Mouse (Mus musculus): ENCODE measurements around the gene Nrxn3. TPM values are rescaled to one million over a fixed set of nuclear protein-coding genes. Genes with fewer than 3 reads are reported as not detected.

Nrxn3 gene
- polyA plus RNA-seq, 1 experiment, result not detected

- no peak for TF ChIP-seq POLR2A (IDR thresholded peaks at IDR 0.05; ENCODE audit: borderline replicate concordance, low read depth, low read length)
- no peak for TF ChIP-seq CTCF (IDR thresholded peaks at IDR 0.05; ENCODE audit: low read depth, low read length)
- H3K4me1 ChIP-seq (ENCODE audit: control insufficient read depth, insufficient read depth, low read length), result no peaks in the 10 kb centered on the region
- H3K27ac ChIP-seq (ENCODE audit: insufficient read depth, low read depth, low read length), result no peak overlapping the region
- no peak overlapping the region for H3K4me3 ChIP-seq (ENCODE audit: insufficient read depth, low read length)
Observed at GRCm38 (mm10) chr12:89129139-89129907, 406.6 kb downstream of the Nrxn3 start.

- Histone ChIP-seq H3K4me1 (ENCODE audit: control insufficient read depth, insufficient read depth, low read length) (no peaks in the 10 kb centered on the region), H3K4me3 (ENCODE audit: insufficient read depth, low read length) (no peak overlapping the region), H3K27ac (ENCODE audit: insufficient read depth, low read depth, low read length) (no peak overlapping the region)
- TF ChIP-seq POLR2A (IDR thresholded peaks at IDR 0.05; ENCODE audit: borderline replicate concordance, low read depth, low read length), result no peak
- TF ChIP-seq CTCF (IDR thresholded peaks at IDR 0.05; ENCODE audit: low read depth, low read length), result no peak
Observed at GRCm38 (mm10) chr12:89134333-89134732, 411.7 kb downstream of the Nrxn3 start.

- no peak for TF ChIP-seq POLR2A (IDR thresholded peaks at IDR 0.05; ENCODE audit: borderline replicate concordance, low read depth, low read length)
- H3K27ac ChIP-seq (ENCODE audit: insufficient read depth, low read depth, low read length), result no peak overlapping the region
- H3K4me1 ChIP-seq (ENCODE audit: control insufficient read depth, insufficient read depth, low read length), result no peaks in the 10 kb centered on the region
- no peak overlapping the region for H3K4me3 ChIP-seq (ENCODE audit: insufficient read depth, low read length)
Observed at GRCm38 (mm10) chr12:89134774-89135307, 412.2 kb downstream of the Nrxn3 start.

- Histone ChIP-seq H3K4me3 (ENCODE audit: insufficient read depth, low read length) (no peak overlapping the region), H3K27ac (ENCODE audit: insufficient read depth, low read depth, low read length) (no peak overlapping the region), H3K4me1 (ENCODE audit: control insufficient read depth, insufficient read depth, low read length) (no peaks in the 10 kb centered on the region)
- TF ChIP-seq CTCF (IDR thresholded peaks at IDR 0.05; ENCODE audit: low read depth, low read length) (no peak), POLR2A (IDR thresholded peaks at IDR 0.05; ENCODE audit: borderline replicate concordance, low read depth, low read length) (no peak)
Observed at GRCm38 (mm10) chr12:89148974-89149411, 426.3 kb downstream of the Nrxn3 start.

GRCm38 (mm10) chr12:89149455-89149854 lies 426.8 kb downstream of the Nrxn3 start:
- Histone ChIP-seq H3K4me3 (ENCODE audit: insufficient read depth, low read length) (no peak overlapping the region), H3K4me1 (ENCODE audit: control insufficient read depth, insufficient read depth, low read length) (no peaks in the 10 kb centered on the region), H3K27ac (ENCODE audit: insufficient read depth, low read depth, low read length) (no peak overlapping the region)
- TF ChIP-seq CTCF (IDR thresholded peaks at IDR 0.05; ENCODE audit: low read depth, low read length), result no peak
- TF ChIP-seq POLR2A (IDR thresholded peaks at IDR 0.05; ENCODE audit: borderline replicate concordance, low read depth, low read length), result no peak

- Histone ChIP-seq H3K4me3 (ENCODE audit: insufficient read depth, low read length) (no peak overlapping the region), H3K4me1 (ENCODE audit: control insufficient read depth, insufficient read depth, low read length) (no peaks in the 10 kb centered on the region), H3K27ac (ENCODE audit: insufficient read depth, low read depth, low read length) (no peak overlapping the region)
- TF ChIP-seq CTCF (IDR thresholded peaks at IDR 0.05; ENCODE audit: low read depth, low read length) (no peak), POLR2A (IDR thresholded peaks at IDR 0.05; ENCODE audit: borderline replicate concordance, low read depth, low read length) (no peak)
Observed at GRCm38 (mm10) chr12:89156086-89156757, 433.5 kb downstream of the Nrxn3 start.

GRCm38 (mm10) chr12:89159353-89159752 lies 436.7 kb downstream of the Nrxn3 start:
- no peaks in the 10 kb centered on the region for H3K4me1 ChIP-seq (ENCODE audit: control insufficient read depth, insufficient read depth, low read length)
- H3K4me3 ChIP-seq (ENCODE audit: insufficient read depth, low read length), result no peak overlapping the region
- TF ChIP-seq CTCF (IDR thresholded peaks at IDR 0.05; ENCODE audit: low read depth, low read length) (no peak), POLR2A (IDR thresholded peaks at IDR 0.05; ENCODE audit: borderline replicate concordance, low read depth, low read length) (no peak)
- no peak overlapping the region for H3K27ac ChIP-seq (ENCODE audit: insufficient read depth, low read depth, low read length)

GRCm38 (mm10) chr12:89174306-89175159 lies 451.9 kb downstream of the Nrxn3 start:
- H3K4me1 ChIP-seq (ENCODE audit: control insufficient read depth, insufficient read depth, low read length), result no peaks in the 10 kb centered on the region
- no peak overlapping the region for H3K27ac ChIP-seq (ENCODE audit: insufficient read depth, low read depth, low read length)
- no peak overlapping the region for H3K4me3 ChIP-seq (ENCODE audit: insufficient read depth, low read length)
- TF ChIP-seq POLR2A (IDR thresholded peaks at IDR 0.05; ENCODE audit: borderline replicate concordance, low read depth, low read length), result no peak
- TF ChIP-seq CTCF (IDR thresholded peaks at IDR 0.05; ENCODE audit: low read depth, low read length), result no peak

- H3K27ac ChIP-seq (ENCODE audit: insufficient read depth, low read depth, low read length), result no peak overlapping the region
- TF ChIP-seq CTCF (IDR thresholded peaks at IDR 0.05; ENCODE audit: low read depth, low read length), result no peak
- no peak for TF ChIP-seq POLR2A (IDR thresholded peaks at IDR 0.05; ENCODE audit: borderline replicate concordance, low read depth, low read length)
- H3K4me1 ChIP-seq (ENCODE audit: control insufficient read depth, insufficient read depth, low read length), result no peaks in the 10 kb centered on the region
- no peak overlapping the region for H3K4me3 ChIP-seq (ENCODE audit: insufficient read depth, low read length)
Observed at GRCm38 (mm10) chr12:89179970-89180666, 457.4 kb downstream of the Nrxn3 start.
